Mouse (Mus musculus) left cerebral cortex, adult 8-10 months (tissue): ENCODE measurements at regions not wholly inside any gene's neighbourhood (a gene's known extent, or its start where the extent isn't known, plus 50 kb on each side); places are given as distances from the start of the nearest gene placed in this dataset.

Experiments
- DNase-seq, 2 experiments: peaks; one replicate each; pipeline ENCODE4 v3.0.0; 2022; ENCODE audit warnings: low spot score in 2 of 2

DNA sequence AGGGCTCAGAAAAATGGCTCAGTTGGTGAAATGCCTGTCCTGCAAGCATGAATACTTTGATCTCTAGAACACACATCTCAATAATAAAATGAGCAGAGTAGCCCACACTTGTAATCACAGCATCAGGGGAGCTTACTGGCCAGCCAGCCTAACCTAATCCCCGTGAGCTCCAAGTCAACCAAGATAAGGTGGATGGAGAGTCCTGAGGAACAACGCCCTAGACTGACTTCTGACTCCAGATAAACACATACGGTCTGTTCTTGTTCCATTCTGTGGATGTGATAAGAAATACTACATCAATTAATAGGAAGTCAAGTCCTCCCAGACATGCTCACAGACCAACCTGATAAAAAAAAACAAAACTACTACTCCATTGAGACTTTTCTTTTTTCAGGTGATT is 180.4 kb upstream of the Jarid2 start:
- DNase-seq: no peak

DNA sequence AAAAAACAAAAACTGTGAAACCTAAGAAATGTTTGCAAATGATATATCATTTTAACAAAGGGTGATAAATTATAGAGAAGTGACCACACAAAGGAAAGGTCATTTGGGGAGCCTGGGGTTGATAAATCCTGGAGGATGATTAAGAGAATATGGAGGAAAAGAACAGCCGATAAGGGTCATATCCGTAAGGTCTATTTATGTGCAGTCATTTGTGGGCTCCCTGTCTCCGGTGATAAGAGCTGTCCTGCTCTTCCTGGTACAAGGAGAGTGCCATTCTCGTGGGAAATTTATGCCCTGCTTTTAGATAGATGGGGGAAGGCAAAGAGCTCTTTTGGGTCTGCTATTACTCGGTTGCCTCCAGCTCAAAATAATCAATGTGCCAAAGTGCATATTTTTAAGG is 175.9 kb upstream of the Jarid2 start:
- no peak for DNase-seq

DNA sequence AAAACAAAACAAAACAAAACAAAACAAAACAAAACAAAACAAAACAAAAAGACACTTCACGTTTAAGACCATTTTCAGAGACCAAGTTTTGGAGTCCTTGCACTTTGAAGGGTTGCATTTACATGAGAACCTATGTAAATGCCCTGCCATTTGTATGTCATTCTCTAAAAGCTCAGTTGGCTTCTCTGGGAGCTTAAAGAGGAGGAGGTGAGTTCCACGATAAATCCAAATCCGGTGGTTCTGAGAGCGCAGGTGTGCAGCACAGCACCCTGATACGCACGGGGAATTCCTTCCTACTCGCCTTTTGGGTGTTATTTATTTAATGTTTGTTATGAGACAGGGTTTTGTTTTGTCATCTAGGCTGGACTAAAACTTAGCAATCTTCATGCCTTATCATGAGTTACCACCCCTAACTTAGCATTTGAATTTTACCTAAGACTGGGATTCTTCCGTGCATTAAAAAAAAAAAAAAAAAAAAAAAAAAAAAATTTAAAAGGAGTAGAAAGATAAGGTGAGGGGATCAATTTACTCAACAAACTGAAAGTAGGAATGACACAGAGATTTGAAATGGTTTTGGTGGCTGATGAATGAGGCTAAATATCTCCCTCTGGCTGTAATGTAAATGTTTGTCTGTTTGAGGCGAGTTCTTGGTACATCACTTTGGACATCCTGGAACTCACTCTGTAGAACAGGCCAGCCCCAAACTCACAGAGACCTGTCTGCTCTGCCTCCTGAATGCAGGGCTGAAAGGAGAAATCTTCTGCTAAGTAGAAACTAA is 174.4 kb upstream of the Jarid2 start:
- no peak for DNase-seq

DNA sequence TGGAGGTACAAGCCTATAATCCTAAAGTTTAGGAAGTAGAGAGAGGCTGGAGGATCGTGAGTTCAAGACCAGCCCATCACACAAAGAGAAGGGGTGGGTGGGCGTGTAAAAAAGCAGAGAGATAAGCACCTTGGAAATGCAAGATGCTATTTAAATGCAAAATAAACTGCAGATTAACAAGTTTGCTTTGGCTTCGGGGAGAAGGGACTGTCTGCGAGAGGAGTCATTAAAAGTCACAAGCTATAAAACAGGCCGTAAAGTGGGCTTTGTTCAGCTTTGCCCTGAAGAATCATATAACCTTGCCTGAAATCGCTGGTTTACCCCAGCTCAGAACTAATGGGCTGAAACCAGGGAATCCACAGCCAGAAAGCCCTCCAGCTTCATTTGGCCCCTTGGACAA is 173.3 kb upstream of the Jarid2 start:
- DNase-seq: no peak

DNA sequence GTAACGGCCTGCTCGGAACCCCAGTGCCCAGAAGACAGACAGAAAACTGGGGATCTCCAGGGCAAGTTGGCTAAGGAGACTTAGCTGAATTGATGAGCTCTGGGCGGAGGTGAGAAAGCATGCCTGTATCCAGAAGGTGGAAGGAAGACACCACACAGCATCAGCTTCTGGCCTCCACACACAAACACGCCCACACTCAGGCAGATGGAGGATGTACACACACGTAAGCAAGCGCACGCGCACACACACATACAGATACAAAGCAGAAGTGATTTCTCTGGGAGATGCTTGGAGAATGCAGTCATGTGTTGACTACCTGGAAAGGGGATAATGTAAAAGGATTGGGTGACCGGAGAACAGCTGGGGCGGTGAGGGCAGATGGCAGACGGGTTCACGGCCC is 171.2 kb upstream of the Jarid2 start:
- DNase-seq: peak in 1 of 2 experiments; percentile 58

DNA sequence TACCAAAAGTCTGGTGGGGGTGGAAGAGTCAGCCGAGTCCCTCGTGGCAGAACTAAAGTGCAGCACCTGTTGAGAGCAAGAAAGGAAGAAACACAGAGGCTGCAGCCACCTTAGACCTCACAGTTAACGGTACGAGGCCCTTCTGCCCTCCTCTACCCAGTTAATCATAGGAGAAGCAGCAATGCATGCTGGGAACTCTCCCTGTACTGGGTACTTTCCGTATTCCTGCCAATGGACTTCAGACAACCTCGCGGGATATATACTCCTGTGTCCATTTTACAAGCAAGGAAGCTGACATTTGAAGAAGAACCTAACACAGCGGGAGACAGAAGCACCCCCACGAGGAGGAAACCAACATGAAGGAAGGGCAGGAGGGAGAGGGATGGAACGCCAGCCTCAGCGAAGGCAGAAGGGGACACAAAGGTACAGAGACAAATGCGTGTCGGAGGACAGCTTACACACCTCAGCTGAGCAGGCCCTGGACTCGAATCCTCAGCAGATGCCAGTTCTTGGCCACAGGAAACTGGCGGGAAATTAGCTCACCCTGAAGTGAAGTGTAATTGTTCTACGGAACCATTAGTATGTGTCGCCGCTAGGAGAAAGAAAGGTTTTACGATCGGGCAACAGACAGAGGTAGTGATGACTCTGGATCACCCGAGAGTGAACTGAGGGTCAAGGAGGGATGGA is 170.6 kb upstream of the Jarid2 start:
- DNase-seq: no peak

DNA sequence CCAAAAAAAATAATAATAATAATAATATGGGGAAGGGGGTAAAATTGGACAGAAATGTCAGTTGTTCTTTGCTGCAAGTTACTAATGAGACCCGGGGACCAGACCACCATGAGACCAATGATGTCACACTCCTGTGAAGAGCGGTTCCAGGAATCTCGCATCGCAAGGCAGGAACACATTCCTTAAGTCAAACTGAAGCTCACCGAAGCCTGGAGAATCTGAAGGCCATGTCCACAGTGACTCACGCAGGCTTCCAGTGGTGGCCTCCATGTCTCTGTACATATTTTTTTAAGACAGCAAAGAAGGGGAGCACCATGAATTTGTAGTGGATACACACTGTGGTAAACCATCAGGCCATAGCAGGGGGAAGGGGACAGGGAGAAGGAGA is 170.1 kb upstream of the Jarid2 start:
- DNase-seq: no peak

DNA sequence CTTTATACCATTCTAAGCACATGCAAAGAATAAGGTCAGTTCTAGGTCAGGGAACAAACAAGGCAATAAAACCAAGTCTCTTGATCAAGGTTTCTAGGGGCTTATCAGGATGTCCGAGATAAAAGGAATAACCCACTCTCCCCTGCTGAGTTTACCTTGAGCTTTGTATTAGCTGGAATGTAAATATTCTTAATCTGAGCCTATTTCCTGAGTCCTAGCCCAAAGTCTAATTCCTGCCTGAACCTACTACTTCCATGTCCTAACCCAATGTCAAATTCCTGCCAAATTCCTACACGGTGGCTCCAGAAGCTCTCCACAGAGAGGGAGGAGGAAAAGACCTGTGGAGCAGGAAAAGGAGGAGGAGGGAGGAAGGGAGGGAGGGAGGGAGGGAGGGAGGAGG is 169.6 kb upstream of the Jarid2 start:
- DNase-seq: no peak

DNA sequence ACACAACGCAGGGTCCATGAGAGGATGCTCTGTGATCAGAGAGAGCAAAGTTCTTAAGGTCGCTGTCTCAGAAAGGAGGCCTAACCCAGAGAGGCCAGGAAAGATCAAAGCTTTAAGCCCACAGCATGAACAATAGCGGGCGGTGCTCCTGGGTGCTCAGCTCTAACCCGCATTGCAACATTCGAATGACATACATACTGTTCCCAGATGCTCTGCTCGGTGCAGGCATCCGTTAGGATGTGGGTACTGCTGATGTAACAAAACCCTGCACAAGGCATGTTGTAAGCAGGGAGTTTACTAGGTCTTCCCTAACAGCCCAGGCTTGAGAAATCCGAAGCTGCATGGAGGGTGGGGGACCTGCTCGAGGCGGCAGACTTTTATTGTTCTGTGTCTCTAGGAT is 164.6 kb upstream of the Jarid2 start:
- no peak for DNase-seq

DNA sequence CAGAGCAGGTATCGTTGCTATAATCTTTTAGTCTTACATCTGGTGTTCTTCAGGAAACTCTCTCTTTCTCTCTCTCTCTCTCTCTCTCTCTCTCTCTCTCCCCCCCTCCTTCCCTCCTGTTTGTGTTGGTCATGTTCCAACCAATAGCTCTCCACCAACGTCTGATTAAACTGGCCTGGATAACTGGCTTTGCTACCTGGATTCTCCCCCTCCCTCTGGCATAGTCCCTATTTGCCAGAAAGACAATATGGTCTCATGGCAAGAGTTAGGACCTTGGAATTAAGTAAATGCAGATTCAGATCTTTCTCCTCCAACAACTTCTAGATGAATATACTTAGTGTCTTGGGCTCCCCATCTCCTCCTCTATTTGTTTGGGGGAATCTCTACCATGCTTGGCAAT is 161.6 kb upstream of the Jarid2 start:
- no peak for DNase-seq

DNA sequence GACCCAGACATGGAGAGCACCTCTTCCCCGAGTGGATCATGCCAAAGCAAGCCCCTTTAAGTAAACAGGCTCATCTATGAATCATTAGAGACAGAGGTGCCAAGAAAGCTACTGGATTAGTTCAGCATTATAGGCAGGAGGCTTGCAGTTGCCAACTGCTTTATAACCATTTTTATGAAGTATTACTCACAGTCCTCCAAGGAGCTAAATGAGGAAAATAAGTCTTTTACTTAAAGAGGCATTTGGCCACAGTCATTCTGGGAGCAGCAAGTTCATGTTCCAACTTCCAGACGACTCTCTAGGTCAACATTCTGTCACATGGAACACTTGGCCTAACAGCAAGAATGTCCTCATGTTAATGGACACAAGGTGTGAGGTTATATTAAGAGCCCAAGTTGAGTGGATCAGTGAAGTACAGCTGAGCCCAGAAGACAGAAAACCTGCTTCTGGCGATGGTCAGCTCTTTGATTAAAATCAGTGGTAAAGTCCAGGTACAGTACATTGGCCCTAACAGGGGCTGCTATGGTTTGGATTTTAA is 160.0 kb upstream of the Jarid2 start:
- no peak for DNase-seq

DNA sequence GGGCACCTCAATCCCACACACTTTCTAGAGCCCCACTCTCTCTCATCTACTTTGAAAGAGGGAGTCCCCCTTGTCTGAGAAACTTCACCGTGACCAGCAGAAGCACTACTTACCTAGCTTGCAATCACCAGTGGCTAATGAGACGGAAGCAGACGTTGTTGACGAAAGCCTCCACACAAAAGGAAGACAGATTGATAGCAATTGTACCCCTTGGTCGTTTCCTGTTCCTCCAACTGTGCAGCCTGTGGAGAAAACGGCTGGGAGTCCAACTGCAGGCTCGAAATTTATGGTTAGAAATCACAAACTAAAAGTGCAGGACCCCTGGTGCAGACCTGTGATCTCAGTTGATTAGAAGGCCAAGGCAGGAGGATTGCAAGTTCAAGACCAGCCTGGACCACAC is 155.8 kb upstream of the Jarid2 start:
- DNase-seq: no peak

DNA sequence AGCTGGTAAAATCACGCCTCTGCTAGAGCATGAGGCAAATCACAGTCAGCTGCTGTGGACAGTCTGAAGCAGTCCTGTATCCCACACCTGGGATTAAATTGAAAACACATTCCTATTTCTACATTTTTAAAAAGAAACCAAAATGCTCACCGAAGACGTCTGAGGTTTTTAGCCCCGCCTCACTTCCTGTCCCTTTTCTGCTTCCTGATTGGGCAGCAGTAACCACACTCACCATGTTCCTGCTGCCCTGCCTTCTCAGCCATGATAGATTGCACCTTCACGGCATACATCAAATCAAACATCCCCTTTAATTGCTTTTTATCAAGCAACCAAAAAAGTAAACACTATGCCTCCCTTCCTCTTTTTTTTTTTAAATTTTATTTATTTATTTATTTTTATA is 150.1 kb upstream of the Jarid2 start:
- no peak for DNase-seq

DNA sequence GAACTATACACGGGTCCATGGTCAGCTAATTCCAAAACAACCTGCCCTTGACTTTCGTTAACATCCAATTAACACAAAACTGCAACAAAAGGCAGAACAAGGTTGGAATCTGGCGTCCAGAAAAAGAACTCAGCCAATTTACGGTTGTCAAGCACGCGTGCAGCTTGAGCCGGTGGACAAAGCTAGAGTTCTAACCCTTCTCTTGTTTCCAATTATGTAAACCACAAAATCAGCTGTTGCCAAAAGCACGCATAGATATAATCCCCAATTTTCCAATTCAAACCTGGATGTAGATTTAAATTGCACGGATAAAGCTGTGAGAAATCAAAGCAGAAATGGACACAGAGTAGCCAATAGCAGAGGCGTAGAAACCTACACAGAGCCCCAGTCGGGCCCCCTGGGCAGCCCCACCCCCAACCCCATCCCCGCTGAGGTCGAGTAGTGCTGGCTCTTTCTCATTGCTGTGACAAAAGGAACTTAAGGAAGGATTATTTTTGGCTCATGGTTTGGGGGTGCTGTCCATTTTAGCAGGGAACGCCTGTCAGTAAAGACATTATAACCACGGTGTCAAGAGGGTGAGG is 149.0 kb upstream of the Jarid2 start:
- DNase-seq: no peak

DNA sequence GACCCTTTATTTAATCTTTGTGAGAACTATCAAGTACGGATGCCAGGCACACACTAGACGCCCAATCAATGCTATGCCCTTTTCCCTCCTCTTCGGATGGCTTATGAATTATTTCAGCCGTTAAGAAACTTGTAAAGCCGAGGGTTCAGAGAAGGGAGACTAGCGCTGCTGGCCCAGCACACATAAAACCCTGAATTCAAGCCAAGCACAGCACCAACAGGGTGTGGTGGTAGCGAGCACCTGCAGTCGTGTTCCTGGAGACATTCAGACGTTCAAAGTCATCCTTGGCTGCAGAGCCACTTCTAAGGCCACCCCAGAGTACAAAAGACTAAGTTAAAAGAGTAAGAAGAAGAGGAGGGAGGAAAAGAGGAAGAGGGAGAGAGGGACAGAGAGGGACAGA is 148.5 kb upstream of the Jarid2 start:
- DNase-seq: no peak

DNA sequence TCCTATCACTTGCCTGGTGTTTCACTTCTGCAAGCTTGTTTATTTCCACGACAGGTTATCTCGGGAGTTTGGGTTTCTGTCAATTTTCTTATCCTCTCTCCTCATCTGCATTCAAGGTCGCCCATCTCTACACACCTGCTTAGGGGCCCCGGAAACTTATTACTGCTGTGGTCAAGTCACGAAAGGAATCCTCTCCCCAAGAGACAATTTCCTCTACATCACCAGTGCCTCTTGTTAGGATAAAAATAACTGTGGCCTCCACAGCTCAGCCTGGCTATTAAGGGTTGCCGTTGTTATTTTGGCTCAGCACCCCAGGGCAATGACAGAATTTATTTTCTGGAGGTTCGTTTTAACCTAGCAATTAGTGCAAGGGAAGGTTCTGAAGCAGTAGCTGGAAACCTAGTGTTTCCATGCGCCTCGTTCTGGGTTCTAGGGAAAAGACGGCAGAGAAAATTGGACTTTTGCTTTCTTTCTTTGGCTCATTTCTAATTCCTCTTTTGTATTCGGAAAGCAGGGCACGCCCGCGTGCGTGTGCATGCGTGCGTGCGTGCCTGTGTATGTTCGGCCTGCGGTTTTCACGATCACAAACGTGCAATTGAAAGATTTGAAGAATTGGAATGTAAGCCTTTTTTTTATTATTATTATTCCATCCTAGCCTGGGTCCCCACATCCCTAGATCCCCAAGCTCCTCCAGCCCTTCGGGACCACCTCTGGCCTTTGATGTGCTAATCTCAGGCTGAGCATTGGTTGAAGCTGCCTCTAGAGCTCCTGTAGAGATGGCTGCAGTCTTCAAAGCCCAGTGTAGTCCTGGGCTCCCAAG is 147.1 kb upstream of the Jarid2 start:
- no peak for DNase-seq

DNA sequence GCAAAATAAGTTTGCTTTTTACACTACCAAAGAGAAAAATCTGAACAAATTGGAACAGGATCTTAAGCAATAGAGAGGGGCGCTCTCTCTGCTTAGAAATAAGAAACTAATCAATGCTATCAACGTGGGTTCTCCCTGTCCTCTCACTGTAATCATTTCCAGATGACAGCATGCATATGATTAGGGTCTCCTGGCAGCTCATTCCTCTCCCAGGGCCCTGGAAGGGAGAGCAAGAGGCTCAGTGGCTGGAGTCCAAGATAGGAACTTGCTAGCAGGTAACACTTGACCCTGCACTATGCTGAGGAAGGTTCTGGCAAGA is 146.5 kb upstream of the Jarid2 start:
- DNase-seq: no peak

DNA sequence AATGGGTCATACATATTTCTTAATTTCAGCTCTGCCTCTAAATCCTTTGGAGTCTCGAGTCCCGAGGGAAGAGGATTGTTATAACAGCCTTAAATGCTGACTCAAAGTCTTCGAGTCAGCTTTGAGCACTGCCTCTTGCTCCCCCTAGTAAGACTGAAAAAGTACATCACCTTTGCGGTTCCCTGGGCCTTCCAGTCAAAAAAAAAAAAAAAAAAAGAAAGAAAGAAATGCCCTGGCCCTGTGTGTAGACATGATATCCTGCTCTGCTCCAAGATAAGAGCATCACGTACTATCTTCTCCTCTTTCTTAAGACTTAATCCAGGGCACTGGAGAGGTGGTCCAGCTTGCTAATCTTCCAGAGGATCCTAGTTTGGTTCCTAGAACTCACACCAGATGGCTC is 145.7 kb upstream of the Jarid2 start:
- DNase-seq: no peak

DNA sequence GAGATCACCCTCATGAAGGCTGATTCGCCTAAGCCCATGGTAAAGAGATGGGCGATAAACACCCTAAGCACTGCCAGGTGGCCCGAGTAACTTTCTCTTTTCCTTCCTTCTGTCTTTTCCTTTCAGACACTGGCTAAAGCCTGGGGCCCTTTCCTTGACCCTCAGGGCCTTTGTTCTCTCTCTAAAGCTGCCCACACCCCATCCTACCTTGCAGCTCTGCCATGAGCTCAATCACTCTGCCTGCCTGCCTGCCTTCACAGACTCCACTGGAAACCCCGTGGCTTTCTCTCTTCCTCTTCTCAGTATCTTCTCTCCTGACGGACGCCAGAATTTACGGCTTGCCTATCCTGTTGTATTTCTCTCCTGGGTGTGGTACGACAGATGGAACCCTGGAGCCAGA is 145.1 kb upstream of the Jarid2 start:
- no peak for DNase-seq

DNA sequence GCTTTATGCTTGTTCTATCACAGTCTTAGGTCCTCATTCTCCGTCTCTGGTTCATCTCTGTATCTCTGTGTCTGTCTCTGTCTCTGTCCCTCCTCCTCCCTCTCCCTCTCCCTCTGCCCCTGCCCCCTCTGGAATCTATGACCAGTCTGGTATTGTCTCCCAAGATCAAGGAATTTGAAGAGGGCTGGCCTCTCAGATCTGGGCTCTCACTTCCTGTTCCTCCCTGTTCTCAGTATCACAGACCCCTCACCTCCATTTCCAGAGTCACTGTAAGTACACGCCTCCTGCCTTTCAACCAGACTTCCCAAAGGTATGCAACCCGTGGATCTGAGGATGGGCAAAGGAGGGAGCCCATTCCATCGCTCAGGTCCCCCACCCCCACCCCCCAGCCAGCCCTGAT is 144.7 kb upstream of the Jarid2 start:
- no peak for DNase-seq

DNA sequence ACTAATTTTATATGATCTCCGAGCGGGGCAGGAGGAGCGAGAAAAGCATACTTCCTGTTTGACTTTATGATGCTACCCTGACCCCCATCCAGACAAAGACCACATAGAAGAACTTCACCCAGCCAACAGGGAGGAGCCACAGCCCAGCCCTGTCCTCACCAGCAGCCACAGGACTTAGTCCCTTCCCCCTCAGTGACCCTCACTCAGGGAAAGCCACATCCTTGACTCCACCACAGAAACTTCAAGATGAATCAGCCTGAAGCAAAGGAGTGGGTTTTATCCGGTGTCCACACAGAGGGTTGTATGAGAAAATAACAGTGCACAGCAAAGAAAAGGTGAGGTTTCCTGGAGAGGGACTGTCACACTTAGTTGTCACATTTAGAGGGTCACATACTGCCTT is 141.4 kb upstream of the Jarid2 start:
- no peak for DNase-seq

DNA sequence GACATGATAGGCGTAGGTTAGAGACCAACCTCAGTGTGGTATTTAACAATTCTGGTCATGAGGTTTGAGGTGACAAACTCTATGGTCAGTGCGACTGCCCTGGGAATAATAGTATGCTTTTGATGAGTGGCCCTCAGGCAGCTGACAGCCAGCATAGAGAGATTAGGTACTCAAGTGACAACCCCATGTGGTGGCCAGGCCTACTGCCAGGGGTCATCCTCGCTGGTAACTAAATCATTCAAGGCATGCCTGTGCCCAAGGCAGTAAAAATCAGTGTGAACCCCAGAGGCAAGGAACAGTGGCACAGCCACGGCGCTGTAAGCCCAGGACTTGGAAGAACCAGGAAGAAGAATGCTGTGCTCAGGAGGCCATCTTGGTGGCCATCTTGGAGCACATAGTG is 134.6 kb upstream of the Jarid2 start:
- no peak for DNase-seq
